Mouse (Mus musculus) right cerebral cortex, postnatal 4 days (tissue): ENCODE data around the gene Mpig6b.

Experiments used
- DNase-seq: peaks from one replicate; pipeline ENCODE4 v3.0.0-alpha.2; 2022

Mpig6b gene

GRCm38 (mm10) chr17:35058911-35059892 is 6.8 kb downstream of the Mpig6b start, which contains the start of gene Ddah2:
TSS of gene Ddah2 (plus strand) at chr17:35059035.
- DNase-seq: peak; percentile 86

- DNase-seq: no peak
These were observed 7.7 kb downstream of the Mpig6b start for GRCm38 (mm10) chr17:35058316-35058715.

GRCm38 (mm10) chr17:35057090-35057489 is 8.9 kb downstream of the Mpig6b start:
- no peak for DNase-seq

GRCm38 (mm10) chr17:35055691-35056495 is 10.1 kb downstream of the Mpig6b start:
- no peak for DNase-seq

GRCm38 (mm10) chr17:35052271-35052798 is 13.6 kb downstream of the Mpig6b start:
- DNase-seq: no peak

GRCm38 (mm10) chr17:35051156-35052086 is 14.6 kb downstream of the Mpig6b start:
- no peak for DNase-seq

- DNase-seq: no peak
These were observed 15.7 kb downstream of the Mpig6b start for GRCm38 (mm10) chr17:35050126-35050750.

GRCm38 (mm10) chr17:35049561-35050016 is 16.4 kb downstream of the Mpig6b start, which contains the start of gene Clic1:
TSS of gene Clic1 (plus strand) at chr17:35049966.
- DNase-seq: no peak

GRCm38 (mm10) chr17:35048932-35049440 is 17.0 kb downstream of the Mpig6b start:
- DNase-seq: no peak

GRCm38 (mm10) chr17:35048149-35048931 is 17.6 kb downstream of the Mpig6b start:
- DNase-seq: no peak

- no peak for DNase-seq
These were observed 18.3 kb downstream of the Mpig6b start for GRCm38 (mm10) chr17:35047688-35048087.

- peak; percentile 93 for DNase-seq
These were observed 19.1 kb downstream of the Mpig6b start, which contains the start of gene Msh5 for GRCm38 (mm10) chr17:35046681-35047455. TSS of gene Msh5 (minus strand) at chr17:35046745.

- DNase-seq: peak; percentile 44
These were observed 19.9 kb downstream of the Mpig6b start for GRCm38 (mm10) chr17:35045807-35046680.

GRCm38 (mm10) chr17:35044904-35045806 is 20.8 kb downstream of the Mpig6b start:
- DNase-seq: no peak

- DNase-seq: no peak
These were observed 22.2 kb downstream of the Mpig6b start for GRCm38 (mm10) chr17:35043794-35044193.

GRCm38 (mm10) chr17:35039121-35039873 is 26.7 kb downstream of the Mpig6b start:
- no peak for DNase-seq
